ENCODE assay signal across 27 mouse cellular contexts in the genomic region with DNA sequence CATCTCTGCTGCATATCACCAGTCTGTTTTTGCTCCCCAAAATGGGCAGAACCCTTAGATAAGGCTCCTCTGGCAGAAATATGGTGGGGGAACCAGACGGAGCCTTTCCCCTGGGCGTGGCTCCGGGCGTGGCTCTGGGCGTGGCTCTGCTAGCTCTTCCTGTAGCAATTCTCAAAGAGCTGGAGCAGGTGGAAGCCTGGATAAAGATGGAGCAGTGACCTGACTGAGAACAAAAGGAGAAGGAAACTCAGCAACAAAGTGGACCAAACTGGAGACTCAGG. TPM values are rescaled to one million over a fixed set of nuclear protein-coding genes. Genes with fewer than 3 reads are reported as not detected.
A peak's percentile ranks its signal among the peaks of the same experiment; 100 is the strongest.
DNase-seq lines count a peak whose midpoint lies in the region; ATAC-seq lines count a peak whose summit lies in the region.
"Had no signal": no experiment of that assay in that cellular context is flagged by ENCODE, and none has a peak within 500 bp of the region (broad histone marks: within the 10 kb centered on the region; RNA-seq: fewer than 3 reads in every experiment).

No protein-coding gene starts in this region.

- peak; percentile 61; the same call in 1 of the 2 replicates for ATAC-seq in liver, embryonic 11.5 days (replicated peaks; ENCODE audit: low FRiP score)
- ATAC-seq in megakaryocyte progenitor cell, adult 5-6 weeks (replicated peaks; ENCODE audit: poor library complexity) = peak; percentile 54; the same call in 1 of the 2 replicates
- ATAC-seq in forebrain, embryonic 14.5 days = no peak
- ATAC-seq: forebrain, embryonic 15.5 days; intestine, embryonic 15.5 days had no signal

- WGBS in liver, embryonic 11.5 days = 42% methylated on average over 5 of the region's 5 CpGs
- WGBS in forebrain, embryonic 14.5 days = 74% methylated on average over 5 of the region's 5 CpGs

- H3K9me3 ChIP-seq in liver, embryonic 11.5 days (ENCODE audit: control insufficient read depth, low read length) = no peaks in the 10 kb centered on the region
- H3K9me3 ChIP-seq in forebrain, embryonic 14.5 days (replicated peaks; ENCODE audit: control insufficient read depth, low read length) = no peaks in the 10 kb centered on the region
- H3K9me3 ChIP-seq: embryonic facial prominence, embryonic 10.5 days; forebrain, embryonic 15.5 days; hindbrain, embryonic 15.5 days; intestine, embryonic 15.5 days; limb, embryonic 10.5 days; midbrain, embryonic 10.5 days had no signal

- DNase-seq in ES-CJ7 (ENCODE audit: low read depth, low spot score) = peak; percentile 20
- peak; percentile 49 for DNase-seq in c-Kit-negative CD71-positive TER-119-positive erythroid progenitor cells, embryonic 14.5 days (ENCODE audit: low read depth, low spot score)
- DNase-seq in liver, embryonic 11.5 days (ENCODE audit: low spot score) = no peak
- DNase-seq in left cerebral cortex, adult 8-10 months (ENCODE audit: low spot score in 2 of 2) = no peak
- DNase-seq in layer of hippocampus, adult 18-20 months (ENCODE audit: low spot score in 2 of 2) = no peak
- DNase-seq in forebrain, embryonic 14.5 days (ENCODE audit: low spot score) = no peak
- DNase-seq: adrenal gland, postnatal 25 days; gastrocnemius, postnatal 25 days; heart, adult 2 months; heart, postnatal 36 days; lung, adult 18-20 months; lung, postnatal 14 days; thymus, adult 18-20 months; thymus, postnatal 4 days had no signal

- no peaks in the 10 kb centered on the region; the same call in none of the 2 replicates for H3K27me3 ChIP-seq in liver, embryonic 11.5 days (replicated peaks; ENCODE audit: control insufficient read depth, insufficient read depth, low read length)
- H3K27me3 ChIP-seq in forebrain, embryonic 14.5 days (replicated peaks; ENCODE audit: control insufficient read depth, insufficient read depth, low read length) = no peaks in the 10 kb centered on the region
- H3K27me3 ChIP-seq: forebrain, embryonic 15.5 days; hindbrain, embryonic 15.5 days; intestine, embryonic 15.5 days had no signal

- no peak overlapping the region for H3K9ac ChIP-seq in liver, embryonic 11.5 days (ENCODE audit: low read depth, low read length)
- no peak overlapping the region for H3K9ac ChIP-seq in forebrain, embryonic 14.5 days (ENCODE audit: low read length)
- H3K9ac ChIP-seq: forebrain, embryonic 15.5 days; hindbrain, embryonic 15.5 days; intestine, embryonic 15.5 days had no signal

- H3K4me2 ChIP-seq in liver, embryonic 11.5 days = peak overlapping the region; percentile 11; the same call in 1 of the 2 replicates
- H3K4me2 ChIP-seq in forebrain, embryonic 14.5 days (ENCODE audit: low read length) = no peak overlapping the region
- H3K4me2 ChIP-seq: forebrain, embryonic 15.5 days; hindbrain, embryonic 15.5 days; intestine, embryonic 15.5 days had no signal

- no peaks in the 10 kb centered on the region for H3K36me3 ChIP-seq in liver, embryonic 11.5 days (ENCODE audit: control insufficient read depth, insufficient read depth, low read length)
- H3K36me3 ChIP-seq in forebrain, embryonic 14.5 days (ENCODE audit: control insufficient read depth, insufficient read depth, low read length) = no peaks in the 10 kb centered on the region
- H3K36me3 ChIP-seq: embryonic facial prominence, embryonic 10.5 days; forebrain, embryonic 15.5 days; hindbrain, embryonic 15.5 days; intestine, embryonic 15.5 days; limb, embryonic 10.5 days; midbrain, embryonic 10.5 days had no signal

- peaks cover 10% of the 10 kb centered on the region; the same call in 1 of the 2 replicates for H3K4me1 ChIP-seq in liver, embryonic 11.5 days (replicated peaks; ENCODE audit: control insufficient read depth, insufficient read depth, low read length)
- H3K4me1 ChIP-seq in forebrain, embryonic 14.5 days (ENCODE audit: control insufficient read depth, insufficient read depth, low read length) = no peaks in the 10 kb centered on the region
- H3K4me1 ChIP-seq: embryonic facial prominence, embryonic 10.5 days; limb, embryonic 10.5 days; midbrain, embryonic 10.5 days had no signal

- H3K27ac ChIP-seq in liver, embryonic 11.5 days (ENCODE audit: low read depth, low read length) = no peak overlapping the region
- H3K27ac ChIP-seq in forebrain, embryonic 14.5 days (ENCODE audit: low read depth, low read length) = no peak overlapping the region
- H3K27ac ChIP-seq: embryonic facial prominence, embryonic 10.5 days; forebrain, embryonic 15.5 days; heart, adult 2 months; hindbrain, embryonic 15.5 days; intestine, embryonic 15.5 days; layer of hippocampus, adult 2 months; left cerebral cortex, adult 2 months; limb, embryonic 10.5 days; midbrain, embryonic 10.5 days had no signal

- no peak overlapping the region for H3K4me3 ChIP-seq in liver, embryonic 11.5 days (ENCODE audit: low read depth, low read length)
- no peak overlapping the region for H3K4me3 ChIP-seq in forebrain, embryonic 14.5 days (ENCODE audit: low read depth, low read length)
- H3K4me3 ChIP-seq: embryonic facial prominence, embryonic 10.5 days; forebrain, embryonic 15.5 days; heart, adult 2 months; hindbrain, embryonic 15.5 days; intestine, embryonic 15.5 days; layer of hippocampus, adult 2 months; left cerebral cortex, adult 2 months; limb, embryonic 10.5 days; midbrain, embryonic 10.5 days had no signal

RNA-seq across cellular contexts. Expression of a gene that starts 17.1 kb away (rescaled TPM):
- not detected in 2 replicates for polyA plus RNA-seq in liver, embryonic 11.5 days (2014; fragmentation: Nextera tagmentation; extraction: Ambion mirVana)
- total RNA-seq in megakaryocyte progenitor cell, adult 5-6 weeks (2015) = not detected in 2 replicates
- not detected in 2 replicates for total RNA-seq in megakaryocyte progenitor cell, adult 5-6 weeks (2017)
- 100 to 1,000 TPM in 2 of 4 experiments, 10 to 100 TPM in 2; 89.8 to 107 (median 99.9) TPM for total RNA-seq in left cerebral cortex, adult 8-10 months (2022)
- 10 to 100 TPM; 64.3 to 64.4 TPM for total RNA-seq in layer of hippocampus, adult 18-20 months (2021)
- 13.8 and 18.6 TPM in 2 replicates for polyA plus RNA-seq in forebrain, embryonic 14.5 days (2014; fragmentation: Nextera tagmentation; extraction: Ambion mirVana)
- total RNA-seq: common myeloid progenitor, adult 5-6 weeks; monocyte, adult 5-6 weeks had no signal
- polyA plus RNA-seq: kidney, embryonic 14.5 days; limb, embryonic 10.5 days had no signal

RNA-seq across cellular contexts. Expression of a gene that starts 28.2 kb away (rescaled TPM):
- polyA plus RNA-seq in liver, embryonic 11.5 days (2014; fragmentation: Nextera tagmentation; extraction: Ambion mirVana) = 3.5 and 5.2 TPM in 2 replicates
- total RNA-seq in megakaryocyte progenitor cell, adult 5-6 weeks (2015) = not detected in 2 replicates
- total RNA-seq in megakaryocyte progenitor cell, adult 5-6 weeks (2017) = not detected in 2 replicates
- total RNA-seq in left cerebral cortex, adult 8-10 months (2022) = 1 to 10 TPM; 1.9 to 4.1 (median 2.6) TPM
- total RNA-seq in layer of hippocampus, adult 18-20 months (2021) = under 1 TPM; 0.23 to 0.42 TPM
- 0.78 and 0.81 TPM in 2 replicates for polyA plus RNA-seq in forebrain, embryonic 14.5 days (2014; fragmentation: Nextera tagmentation; extraction: Ambion mirVana)
- total RNA-seq: common myeloid progenitor, adult 5-6 weeks; monocyte, adult 5-6 weeks had no signal
- polyA plus RNA-seq: C2C12 had no signal

Comparison
In these comparisons a context has a peak if more than half of its experiments do, and no peak if none do; other contexts are left out.
1. DNase-seq: peak in ES-CJ7 (single experiment) and c-Kit-negative CD71-positive TER-119-positive erythroid progenitor cells, embryonic 14.5 days (single experiment); none in liver, embryonic 11.5 days (single experiment), left cerebral cortex, adult 8-10 months (0 of 2), layer of hippocampus, adult 18-20 months (0 of 2) and forebrain, embryonic 14.5 days (single experiment).
2. RNA of a gene that starts 17.1 kb away (total RNA-seq): 89.8 to 107 TPM in left cerebral cortex, adult 8-10 months and 64.3 to 64.4 TPM in layer of hippocampus, adult 18-20 months; not detected in megakaryocyte progenitor cell, adult 5-6 weeks; every median in the first group is over 10 times any median in the second.